Mouse (Mus musculus) forebrain, postnatal 0 days (tissue): Measurements from ENCODE around the gene Ybx1. TPM values are rescaled to one million over a fixed set of nuclear protein-coding genes. Genes with fewer than 3 reads are reported as not detected.
A peak's percentile ranks its signal among the peaks of the same experiment; 100 is the strongest.

ENCODE experiments used
- ATAC-seq: fragments of 200-750 bp; cut with Nextera tagmentation; 2 replicates; pipeline ENCODE4 v1.8.0; 2017; ENCODE audit warnings: mild to moderate bottlenecking, moderate library complexity
- DNase-seq: peaks from one replicate; pipeline ENCODE4 v3.0.0-alpha.2; 2015
- H3K27ac ChIP-seq: fragments of 300-500 bp; sonication (generic); 2 replicates; pipeline ENCODE4 v1.5.1; 2014; ENCODE audit warnings: low read depth, mild to moderate bottlenecking, antibody characterized with exemption, low read length, moderate library complexity, mixed read lengths
- H3K27me3 ChIP-seq: fragments of 300-500 bp; sonication (generic); 2 replicates; pipeline ENCODE4 v1.6.1; 2014; ENCODE audit warnings: mild to moderate bottlenecking, low read length, mixed read lengths; ENCODE audit not compliant: insufficient read depth
- H3K36me3 ChIP-seq: fragments of 300-500 bp; sonication (generic); 2 replicates; pipeline ENCODE4 v1.6.1; 2014; ENCODE audit warnings: mild to moderate bottlenecking, moderate library complexity; ENCODE audit not compliant: insufficient read depth
- H3K4me1 ChIP-seq: fragments of 300-500 bp; sonication (generic); 2 replicates; pipeline ENCODE4 v1.6.1; 2014; ENCODE audit warnings: antibody characterized with exemption; ENCODE audit not compliant: insufficient read depth
- H3K4me2 ChIP-seq: fragments of 300-500 bp; sonication (generic); 2 replicates; pipeline ENCODE4 v1.6.1; 2014; ENCODE audit warnings: low read depth, mild to moderate bottlenecking, moderate library complexity
- H3K4me3 ChIP-seq: fragments of 300-500 bp; sonication (generic); 2 replicates; pipeline ENCODE4 v1.5.1; 2014; ENCODE audit warnings: low read depth, low read length, mixed read lengths
- H3K9ac ChIP-seq: fragments of 300-500 bp; sonication (generic); 2 replicates; pipeline ENCODE4 v1.6.1; 2014; ENCODE audit warnings: mild to moderate bottlenecking
- H3K9me3 ChIP-seq: fragments of 300-500 bp; sonication (generic); 2 replicates; pipeline ENCODE4 v1.6.1; 2016; ENCODE audit warnings: low read length
- CTCF ChIP-seq: sonication (generic); IDR thresholded peaks from 2 replicates; pipeline ENCODE4 v1.5.1; 2016; ENCODE audit warnings: antibody characterized with exemption, control low read depth, low read depth
- WGBS: fragments of 180-500 bp; shearing (Covaris S2); extraction: QIAGEN DNeasy Blood & Tissue Kit; methylation state at CpG from one replicate; pipeline ENCODE4 v1.1.7; 2014; 5-methylcytosine and 5-hydroxymethylcytosine counted together
- polyA plus RNA-seq: library from polyadenylated mRNA; unstranded; fragments of >200 nt; fragmentation: Nextera tagmentation; extraction: Ambion mirVana; gene quantifications from 2 replicates; pipeline ENCODE4 v1.2.1, GENCODE M21; 2015
- total RNA-seq: library from RNA; depleted of rRNA; stranded (reverse); fragments of >200 nt; gene quantifications from 2 replicates; pipeline ENCODE4 v1.2.3, GENCODE M21; 2014

Ybx1 gene
- total and polyA plus RNA-seq, 2 experiments from 2014 or later: 829 to 1,107 TPM

- no peaks in the 10 kb centered on the region for H3K36me3 ChIP-seq
- no peaks in the 10 kb centered on the region for H3K27me3 ChIP-seq
- no peak for TF ChIP-seq CTCF
- no peak overlapping the region for H3K4me3 ChIP-seq
- no peaks in the 10 kb centered on the region for H3K4me1 ChIP-seq
- DNase-seq: no peak
- ATAC-seq: no peak
- whole genome bisulfite sequencing: 84% methylated on average over 6 of the region's 6 CpGs
- H3K9me3 ChIP-seq: no peaks in the 10 kb centered on the region
- H3K4me2 ChIP-seq: no peak overlapping the region
- no peak overlapping the region for H3K27ac ChIP-seq
- H3K9ac ChIP-seq: no peak overlapping the region
Observed at GRCm38 (mm10) chr4:119257083-119257482, 37.3 kb downstream of the Ybx1 start.

- ATAC-seq (no peak), DNase-seq (no peak)
Observed at GRCm38 (mm10) chr4:119255351-119255750, 39.1 kb downstream of the Ybx1 start, which contains the start of gene Cldn19. Gene Cldn19, plus strand, starts transcription at chr4:119255414.

GRCm38 (mm10) chr4:119254012-119254618, 40.3 kb downstream of the Ybx1 start:
- H3K36me3 ChIP-seq: no peaks in the 10 kb centered on the region
- H3K4me2 ChIP-seq: no peak overlapping the region
- no peak for TF ChIP-seq CTCF
- no peaks in the 10 kb centered on the region for H3K4me1 ChIP-seq
- ATAC-seq: peak; percentile 62
- no peaks in the 10 kb centered on the region for H3K9me3 ChIP-seq
- 0 out of 2 replicates have a peak overlapping the region, but pooled peaks have one; percentile 11 for H3K9ac ChIP-seq
- H3K27me3 ChIP-seq: no peaks in the 10 kb centered on the region
- no peak overlapping the region for H3K4me3 ChIP-seq
- 12% methylated on average over 9 of the region's 9 CpGs for WGBS
- H3K27ac ChIP-seq: no peak overlapping the region
- DNase-seq: peak; percentile 62

More at GRCm38 (mm10) chr4:119255351-119255750, 39.1 kb downstream of the Ybx1 start, which contains the start of gene Cldn19:
- TF ChIP-seq CTCF: no peak
- 71% methylated on average over 12 of the region's 12 CpGs for WGBS
- H3K27me3 ChIP-seq: no peaks in the 10 kb centered on the region
- no peaks in the 10 kb centered on the region for H3K4me1 ChIP-seq
- no peak within 1 kb of the TSS for H3K4me3 ChIP-seq
- 0 out of 2 replicates have a peak within 1 kb of the TSS, but pooled peaks have one; percentile 11 for H3K9ac ChIP-seq
- no peaks in the 10 kb centered on the region for H3K9me3 ChIP-seq
- no peaks in the 10 kb centered on the region for H3K36me3 ChIP-seq
- H3K4me2 ChIP-seq: no peak within 1 kb of the TSS
- H3K27ac ChIP-seq: no peak within 1 kb of the TSS

- Histone ChIP-seq H3K36me3 (peaks cover 11% of the 10 kb centered on the region), H3K27me3 (no peaks in the 10 kb centered on the region), H3K9ac (no peak overlapping the region), H3K4me3 (no peak overlapping the region), H3K27ac (no peak overlapping the region), H3K9me3 (no peaks in the 10 kb centered on the region), H3K4me2 (no peak overlapping the region), H3K4me1 (no peaks in the 10 kb centered on the region)
- no peak for ATAC-seq
- WGBS: 80% methylated on average over 7 of the region's 7 CpGs
- TF ChIP-seq CTCF: no peak
- no peak for DNase-seq
Observed at GRCm38 (mm10) chr4:119252025-119252808, 42.2 kb downstream of the Ybx1 start.

GRCm38 (mm10) chr4:119248407-119248965, 45.9 kb downstream of the Ybx1 start:
- Histone ChIP-seq H3K27ac (no peak overlapping the region), H3K9me3 (no peaks in the 10 kb centered on the region), H3K4me3 (no peak overlapping the region), H3K27me3 (no peaks in the 10 kb centered on the region), H3K4me2 (no peak overlapping the region), H3K9ac (no peak overlapping the region), H3K36me3 (peaks cover 38% of the 10 kb centered on the region), H3K4me1 (no peaks in the 10 kb centered on the region)
- no peak for ATAC-seq
- DNase-seq: no peak
- WGBS: 66% methylated on average over 11 of the region's 11 CpGs
- no peak for TF ChIP-seq CTCF

- H3K27ac ChIP-seq: peak overlapping the region; percentile 29; the same call in 1 of the 2 replicates
- H3K36me3 ChIP-seq: peaks cover 46% of the 10 kb centered on the region
- H3K27me3 ChIP-seq: no peaks in the 10 kb centered on the region
- H3K9me3 ChIP-seq: no peaks in the 10 kb centered on the region
- H3K9ac ChIP-seq: no peak overlapping the region
- ATAC-seq (peak; percentile 62), DNase-seq (peak; percentile 68)
- peak; percentile 82 for TF ChIP-seq CTCF
- WGBS: 23% methylated on average over 13 of the region's 13 CpGs
- H3K4me1 ChIP-seq: no peaks in the 10 kb centered on the region
- no peak overlapping the region for H3K4me2 ChIP-seq
- H3K4me3 ChIP-seq: no peak overlapping the region
Observed at GRCm38 (mm10) chr4:119247462-119248235, 46.8 kb downstream of the Ybx1 start.
